8 mouse cellular contexts compared by ENCODE assay signal in genomic region chr3:89454401-89455177, GRCm38 (mm10). TPM values are rescaled to one million over a fixed set of nuclear protein-coding genes. Genes with fewer than 3 reads are reported as not detected.
DNase-seq lines count a peak whose midpoint lies in the region; ATAC-seq and TF ChIP-seq lines count a peak whose summit lies in the region.

TSS of gene Pmvk (plus strand) at chr3:89454541.

- no peaks in the 10 kb centered on the region for H3K36me3 ChIP-seq in heart, embryonic 10.5 days
- H3K36me3 ChIP-seq in intestine, postnatal 0 days (ENCODE audit: control insufficient read depth, insufficient read depth) = no peaks in the 10 kb centered on the region
- no peaks in the 10 kb centered on the region for H3K36me3 ChIP-seq in midbrain, embryonic 11.5 days (ENCODE audit: control insufficient read depth, insufficient read depth, low read length)

- TF ChIP-seq CTCF in intestine, postnatal 0 days (IDR thresholded peaks at IDR 0.05; ENCODE audit: low read depth) = no peak

- peaks cover 52% of the 10 kb centered on the region for H3K4me1 ChIP-seq in heart, embryonic 10.5 days
- no peaks in the 10 kb centered on the region for H3K4me1 ChIP-seq in intestine, postnatal 0 days (replicated peaks; ENCODE audit: control insufficient read depth, insufficient read depth, low read length)
- H3K4me1 ChIP-seq in midbrain, embryonic 11.5 days (ENCODE audit: control insufficient read depth, insufficient read depth, low read length) = peaks cover 5% of the 10 kb centered on the region; the same call in 1 of the 2 replicates

- no peaks in the 10 kb centered on the region for H3K27me3 ChIP-seq in heart, embryonic 10.5 days (ENCODE audit: insufficient read depth, poor library complexity, severe bottlenecking)
- no peaks in the 10 kb centered on the region for H3K27me3 ChIP-seq in intestine, postnatal 0 days (replicated peaks; ENCODE audit: control insufficient read depth, insufficient read depth, low read length)
- H3K27me3 ChIP-seq in midbrain, embryonic 11.5 days (ENCODE audit: control insufficient read depth, insufficient read depth, low read length) = no peaks in the 10 kb centered on the region

- H3K9ac ChIP-seq in intestine, postnatal 0 days (ENCODE audit: low read depth, low read length) = no peak within 1 kb of the TSS
- H3K9ac ChIP-seq in midbrain, embryonic 11.5 days (ENCODE audit: low read length) = no peak within 1 kb of the TSS

- no peaks in the 10 kb centered on the region for H3K9me3 ChIP-seq in heart, embryonic 10.5 days
- H3K9me3 ChIP-seq in intestine, postnatal 0 days (ENCODE audit: control insufficient read depth) = no peaks in the 10 kb centered on the region
- H3K9me3 ChIP-seq in midbrain, embryonic 11.5 days (ENCODE audit: control insufficient read depth, low read length) = no peaks in the 10 kb centered on the region

- H3K4me2 ChIP-seq in intestine, postnatal 0 days (replicated peaks; ENCODE audit: low read depth) = 0 out of 2 replicates have a peak within 1 kb of the TSS, but pooled peaks have one; percentile 17
- no peak within 1 kb of the TSS for H3K4me2 ChIP-seq in midbrain, embryonic 11.5 days

- no peak within 1 kb of the TSS for H3K4me3 ChIP-seq in heart, embryonic 10.5 days
- H3K4me3 ChIP-seq in intestine, postnatal 0 days (ENCODE audit: low read depth, low read length) = no peak within 1 kb of the TSS
- no peak within 1 kb of the TSS for H3K4me3 ChIP-seq in midbrain, embryonic 11.5 days (ENCODE audit: low read depth, low read length)

- 52% methylated on average over 9 of the region's 10 CpGs for WGBS in heart, embryonic 10.5 days
- WGBS in intestine, postnatal 0 days = 53% methylated on average over 10 of the region's 10 CpGs
- WGBS in midbrain, embryonic 11.5 days = 55% methylated on average over 10 of the region's 10 CpGs

- no peak for DNase-seq in heart, embryonic 10.5 days (ENCODE audit: low spot score)
- DNase-seq in heart, adult 9 months (ENCODE audit: low spot score in 2 of 2) = no peak
- no peak for DNase-seq in urinary bladder, adult 2 months (ENCODE audit: low spot score)
- DNase-seq in urinary bladder, adult 18-20 months (ENCODE audit: low spot score in 2 of 2) = no peak
- no peak for DNase-seq in midbrain, embryonic 11.5 days (ENCODE audit: low spot score, missing footprints)
- DNase-seq in gastrocnemius, postnatal 25 days = no peak
- DNase-seq in adipocyte (ENCODE audit: low spot score) = no peak

- no peak within 1 kb of the TSS for H3K27ac ChIP-seq in heart, embryonic 10.5 days
- no peak within 1 kb of the TSS; the same call in 1 of the 2 replicates for H3K27ac ChIP-seq in intestine, postnatal 0 days (ENCODE audit: low read depth, low read length)
- no peak within 1 kb of the TSS for H3K27ac ChIP-seq in midbrain, embryonic 11.5 days (ENCODE audit: low read depth, low read length)

- no peak for ATAC-seq in intestine, postnatal 0 days
- no peak for ATAC-seq in midbrain, embryonic 11.5 days (ENCODE audit: low FRiP score)

RNA-seq across cellular contexts. Expression of gene Pmvk, which starts in this region (rescaled TPM):
- polyA plus RNA-seq in heart, embryonic 10.5 days (2016; fragmentation: Nextera tagmentation; extraction: Ambion mirVana) = 64.3 and 70.4 TPM in 2 replicates
- 21.5 and 23.3 TPM in 2 replicates for polyA plus RNA-seq in urinary bladder, adult 2 months (2012; rRNA removed)
- polyA plus RNA-seq in intestine, postnatal 0 days (2015; fragmentation: Nextera tagmentation; extraction: Ambion mirVana) = 27.7 and 28.4 TPM in 2 replicates
- polyA plus RNA-seq in midbrain, embryonic 11.5 days (2014; fragmentation: Nextera tagmentation; extraction: Ambion mirVana) = 67.1 and 69.7 TPM in 2 replicates
- 1 to 10 TPM; 5.3 to 7.4 TPM for total RNA-seq in gastrocnemius, postnatal 25 days (2021)
